Mouse (Mus musculus): ENCODE measurements around the gene Selenom. TPM values are rescaled to one million over a fixed set of nuclear protein-coding genes. Genes with fewer than 3 reads are reported as not detected.
A peak's percentile ranks its signal among the peaks of the same experiment; 100 is the strongest.

Selenom gene
- total RNA-seq, 2 experiments from 2014 or later: 44.4 to 56.3 TPM

GRCm38 (mm10) chr11:3513291-3513690 lies 1.2 kb upstream of the Selenom start:
- DNase-seq: no peak

- no peak for DNase-seq
These were observed 732 bp downstream of the Selenom start for GRCm38 (mm10) chr11:3515216-3515615.

GRCm38 (mm10) chr11:3515637-3516036 lies 1.2 kb downstream of the Selenom start:
- DNase-seq: no peak

- DNase-seq: no peak
These were observed 1.6 kb downstream of the Selenom start for GRCm38 (mm10) chr11:3516121-3516520.

- DNase-seq: peak; percentile 61
These were observed 2.7 kb downstream of the Selenom start for GRCm38 (mm10) chr11:3516859-3517845.

- no peak for DNase-seq
These were observed 3.6 kb downstream of the Selenom start for GRCm38 (mm10) chr11:3517846-3518732.

GRCm38 (mm10) chr11:3519051-3519726 lies 4.7 kb downstream of the Selenom start:
- no peak for DNase-seq

GRCm38 (mm10) chr11:3519756-3520398 lies 5.4 kb downstream of the Selenom start:
- DNase-seq: no peak

GRCm38 (mm10) chr11:3520919-3521318 lies 6.4 kb downstream of the Selenom start:
- DNase-seq: no peak

GRCm38 (mm10) chr11:3521339-3522224 lies 7.1 kb downstream of the Selenom start:
- DNase-seq: no peak

- DNase-seq: no peak
These were observed 8.0 kb downstream of the Selenom start for GRCm38 (mm10) chr11:3522285-3523000.

GRCm38 (mm10) chr11:3523840-3524582 lies 9.5 kb downstream of the Selenom start:
- no peak for DNase-seq

GRCm38 (mm10) chr11:3525560-3525959 lies 11.1 kb downstream of the Selenom start:
- no peak for DNase-seq

GRCm38 (mm10) chr11:3526207-3526606 lies 11.7 kb downstream of the Selenom start:
- no peak for DNase-seq

GRCm38 (mm10) chr11:3526979-3527738 lies 12.7 kb downstream of the Selenom start:
- DNase-seq: peak; percentile 72

- DNase-seq: peak; percentile 65
These were observed 13.3 kb downstream of the Selenom start for GRCm38 (mm10) chr11:3527766-3528165.

GRCm38 (mm10) chr11:3528208-3528607 lies 13.7 kb downstream of the Selenom start:
- peak; percentile 9 for DNase-seq

Data from gastrocnemius, postnatal 10 days (tissue).